Mouse (Mus musculus): ENCODE measurements around the gene Epm2aip1.
A peak's percentile ranks its signal among the peaks of the same experiment; 100 is the strongest.

Epm2aip1 gene

DNA sequence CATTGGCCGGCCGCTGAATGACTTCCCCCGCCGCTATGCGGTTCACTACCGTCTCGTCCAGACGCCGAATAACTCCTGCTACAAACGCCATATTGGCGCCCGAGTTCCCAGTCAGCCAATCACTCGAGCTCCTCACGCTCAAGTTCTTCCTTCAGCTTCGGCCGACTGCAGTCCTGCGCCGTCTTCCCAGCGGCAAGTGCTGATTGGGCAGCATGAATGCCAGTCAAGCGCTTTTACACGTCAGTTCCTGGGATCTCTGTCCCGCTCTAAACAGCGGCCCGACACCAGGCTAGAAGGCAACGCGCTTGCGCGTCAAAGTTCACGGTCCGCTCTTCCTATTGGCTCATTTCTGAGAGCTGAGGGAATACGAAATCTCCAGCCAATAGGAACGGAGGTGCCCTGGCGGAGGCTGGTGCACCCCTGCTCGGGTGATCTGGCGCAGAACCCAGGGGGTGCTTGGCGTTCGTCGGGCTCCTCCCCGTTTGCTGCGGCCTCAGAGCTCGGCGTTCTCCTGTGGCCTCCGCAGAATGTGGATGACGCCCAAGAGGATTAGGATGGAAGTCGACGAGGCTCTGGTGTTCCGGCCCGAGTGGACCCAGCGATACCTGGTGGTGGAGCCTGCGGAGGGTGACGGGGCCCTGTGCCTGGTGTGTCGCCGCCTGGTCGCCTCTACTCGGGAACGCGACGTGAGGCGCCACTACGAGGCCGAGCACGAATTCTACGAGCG is at the start of gene Epm2aip1, which contains the start of gene Mlh1:
Gene Epm2aip1 (plus strand): TSS at position 496 of the 727 bp plus-strand sequence.
Gene Mlh1 (minus strand): TSS at position 358 of the 727 bp plus-strand sequence.
- ATAC-seq (ENCODE audit: insufficient number of reproducible peaks, low FRiP score, low TSS enrichment), result peak; percentile 99

DNA sequence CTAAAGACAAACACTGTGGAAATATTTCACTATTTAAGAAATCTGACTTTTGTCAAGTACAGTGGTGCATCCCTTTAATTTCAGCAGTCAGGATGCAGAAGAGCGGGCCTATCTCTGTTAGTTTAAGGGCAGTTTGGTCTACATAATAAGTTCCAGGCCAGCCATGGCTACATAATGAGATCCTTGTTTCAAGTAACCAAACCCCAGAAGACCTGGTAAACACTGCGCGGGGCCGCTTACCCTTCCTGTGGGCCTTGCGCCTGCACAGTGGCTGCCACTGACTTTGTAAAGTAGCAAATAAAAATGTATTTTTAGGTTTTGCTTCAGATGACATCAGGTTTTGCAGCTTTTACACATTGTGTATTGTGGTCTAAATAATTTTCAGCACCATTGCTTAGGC is 48.3 kb upstream of the Epm2aip1 start:
- ATAC-seq (ENCODE audit: insufficient number of reproducible peaks, low FRiP score, low TSS enrichment), result no peak

DNA sequence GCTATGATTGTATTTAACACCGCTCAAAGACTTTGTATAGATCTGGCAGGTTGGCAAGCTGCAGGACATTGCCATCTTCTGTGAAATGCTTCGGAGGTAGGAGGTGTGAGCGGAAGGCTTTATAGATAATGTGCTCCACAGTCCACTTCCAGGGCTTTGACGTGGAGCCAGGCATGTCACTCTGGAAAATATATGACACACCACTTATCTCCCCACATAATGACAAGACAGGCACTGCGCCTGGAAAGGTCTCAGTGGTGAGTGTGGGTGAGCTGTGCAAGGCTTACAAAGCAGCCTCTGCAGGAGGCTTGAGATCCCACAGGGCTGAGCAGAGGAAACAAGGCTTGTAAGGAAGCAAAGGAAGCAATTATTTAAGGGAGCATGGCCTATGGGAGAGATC is 43.3 kb upstream of the Epm2aip1 start:
- ATAC-seq (ENCODE audit: insufficient number of reproducible peaks, low FRiP score, low TSS enrichment), result no peak

DNA sequence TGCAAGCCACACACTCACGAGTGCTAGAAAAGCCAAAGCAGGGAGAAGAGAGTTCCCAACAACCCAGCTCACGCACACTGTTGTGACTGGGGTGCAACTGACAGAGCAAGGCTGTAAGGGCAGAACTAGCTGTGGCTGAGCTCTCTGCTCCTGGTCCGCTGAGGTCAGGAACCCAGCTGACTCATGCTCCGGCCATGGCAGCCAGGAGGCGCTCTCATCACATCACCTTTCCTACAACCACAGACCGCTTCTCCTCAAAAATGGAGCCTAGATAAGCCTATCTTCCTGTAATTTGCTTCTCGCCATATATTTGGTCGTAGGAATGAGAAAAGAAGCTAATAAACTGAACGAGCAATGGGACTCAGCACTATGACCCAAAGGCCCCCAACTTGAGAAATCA is 37.0 kb upstream of the Epm2aip1 start:
- ATAC-seq (ENCODE audit: insufficient number of reproducible peaks, low FRiP score, low TSS enrichment), result no peak

DNA sequence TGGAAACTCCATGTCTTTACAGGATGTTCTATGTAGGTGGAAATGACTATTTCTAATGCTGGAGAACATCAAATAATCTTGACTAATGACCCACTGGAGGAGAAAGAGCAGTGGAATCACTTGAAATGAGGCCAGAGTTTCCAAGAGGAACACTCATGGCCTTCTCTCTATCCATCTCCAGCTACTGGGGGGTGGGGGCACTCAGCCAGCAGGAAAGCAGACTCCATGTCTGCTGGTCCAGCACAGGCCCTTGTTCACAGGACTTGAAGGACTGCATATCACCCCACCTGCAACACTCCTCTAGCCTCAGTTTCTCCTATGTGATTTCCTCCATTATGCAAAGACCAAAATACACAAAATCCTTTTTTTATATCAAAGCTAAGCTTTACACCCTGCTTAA is 34.0 kb upstream of the Epm2aip1 start:
- no peak for ATAC-seq (ENCODE audit: insufficient number of reproducible peaks, low FRiP score, low TSS enrichment)

DNA sequence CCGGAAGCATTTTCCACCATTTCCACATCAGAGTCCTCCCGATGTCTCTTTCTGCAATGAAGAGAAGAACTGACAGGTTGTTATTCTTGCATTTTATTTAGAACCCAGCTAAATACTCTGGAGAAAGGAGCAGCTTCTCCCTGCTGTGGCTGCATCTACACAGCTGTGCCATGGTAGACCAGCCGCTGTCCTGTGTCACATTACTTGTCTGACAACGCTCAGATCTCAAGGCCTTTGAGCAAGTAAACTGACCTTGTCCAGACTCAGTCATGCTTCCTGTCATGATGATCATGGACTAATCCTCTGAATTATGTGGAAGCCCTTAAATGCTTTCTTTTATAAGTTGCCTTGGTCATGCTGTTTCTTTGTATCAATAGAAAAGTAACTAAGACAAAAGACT is 31.9 kb upstream of the Epm2aip1 start:
- no peak for ATAC-seq (ENCODE audit: insufficient number of reproducible peaks, low FRiP score, low TSS enrichment)

DNA sequence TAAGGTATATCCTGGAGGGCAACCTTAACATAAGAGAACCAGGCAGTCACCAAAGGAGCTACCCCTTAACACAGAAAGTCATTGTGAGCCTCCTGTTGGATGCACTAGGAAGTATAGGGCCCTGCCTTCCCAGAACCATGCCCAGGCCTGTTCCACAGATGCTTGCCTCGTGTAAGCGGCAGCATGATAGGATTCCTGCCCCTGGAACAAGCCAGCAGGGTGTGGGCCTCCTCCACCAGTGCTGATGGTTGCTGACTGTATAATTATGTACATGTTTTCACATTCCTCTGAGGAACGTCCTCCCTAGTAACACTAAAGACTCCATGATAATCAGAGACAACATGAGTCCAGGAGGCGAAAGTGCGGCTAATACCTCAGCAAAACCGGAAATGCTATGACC is 28.3 kb upstream of the Epm2aip1 start:
- ATAC-seq (ENCODE audit: insufficient number of reproducible peaks, low FRiP score, low TSS enrichment), result no peak

DNA sequence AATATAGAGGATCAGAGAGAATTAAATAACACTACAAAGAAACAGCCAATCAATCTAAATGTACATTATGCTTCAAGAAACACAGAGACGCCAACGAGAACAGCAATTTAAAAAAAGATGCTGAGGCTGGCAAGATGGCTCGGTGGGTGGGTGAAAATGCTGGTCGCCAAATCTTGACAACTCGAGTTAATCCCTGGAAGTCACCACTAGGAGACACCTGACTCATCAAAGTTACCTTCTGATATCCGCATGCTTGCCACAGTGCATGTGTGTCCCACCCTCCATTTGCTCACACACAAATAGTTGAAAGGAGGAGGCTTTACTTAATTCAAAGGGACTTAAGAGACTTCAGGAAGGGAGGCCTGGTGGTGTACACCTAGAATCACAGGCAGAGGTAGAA is 26.2 kb upstream of the Epm2aip1 start:
- ATAC-seq (ENCODE audit: insufficient number of reproducible peaks, low FRiP score, low TSS enrichment), result no peak

DNA sequence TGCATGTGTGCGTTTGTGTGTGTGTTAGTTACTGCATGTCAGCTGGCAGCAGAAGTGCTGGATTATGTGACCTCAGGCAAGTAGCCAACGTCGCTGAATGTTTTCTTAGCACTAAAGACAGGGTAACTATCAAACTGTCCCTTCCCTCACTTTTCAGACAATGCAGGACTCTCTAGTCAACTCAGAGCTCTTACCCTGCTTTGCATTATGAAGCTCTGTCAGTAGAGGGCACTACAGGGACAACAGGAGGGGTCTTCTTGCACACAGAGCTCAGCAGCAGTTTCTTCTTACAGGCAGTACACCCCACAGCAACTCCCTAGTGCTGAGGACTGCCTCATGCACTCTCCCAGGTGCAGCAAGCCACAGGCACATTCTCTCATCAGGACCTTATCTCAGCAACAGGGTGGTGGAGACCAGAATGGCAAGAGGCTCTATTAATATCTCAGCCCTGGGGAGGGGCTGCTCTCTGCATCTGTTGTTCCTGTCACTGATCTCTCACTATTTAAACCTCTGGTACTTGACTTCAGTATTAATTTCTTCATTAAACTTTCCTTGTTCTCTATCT is 24.0 kb upstream of the Epm2aip1 start:
- ATAC-seq (ENCODE audit: insufficient number of reproducible peaks, low FRiP score, low TSS enrichment), result no peak

DNA sequence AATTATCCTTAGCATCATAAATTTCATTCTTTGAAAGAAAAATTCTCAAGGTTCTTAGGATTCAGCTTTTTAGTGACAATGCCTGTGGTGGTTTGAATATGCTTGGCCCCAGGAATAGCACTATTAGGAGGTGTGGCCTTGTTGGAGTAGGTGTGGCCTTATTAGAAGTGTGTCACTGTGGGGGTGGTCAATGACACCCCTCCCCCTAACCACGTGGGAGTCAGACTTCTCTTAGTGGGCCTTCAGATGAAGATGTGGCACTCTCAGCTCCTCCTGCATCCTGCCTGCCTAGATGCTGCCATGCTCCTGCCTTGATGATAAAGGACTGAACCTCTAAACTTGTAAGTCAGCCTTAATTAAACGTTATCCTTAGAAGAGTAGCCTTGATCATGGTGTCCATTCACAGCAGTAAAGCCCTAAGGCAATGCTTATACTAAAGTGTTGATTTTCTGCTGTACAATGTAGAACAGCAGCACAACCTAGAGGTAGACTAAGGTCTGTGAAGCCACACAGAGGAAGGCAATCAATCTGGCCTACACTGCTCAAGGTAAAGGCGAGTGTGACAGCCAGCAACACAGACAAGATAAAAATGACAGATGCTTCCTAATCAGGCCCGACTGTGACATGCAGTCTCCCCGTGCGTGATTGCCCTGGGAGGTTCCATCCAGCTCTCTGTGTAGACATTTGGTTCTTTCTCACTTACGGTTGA is 19.4 kb upstream of the Epm2aip1 start:
- no peak for ATAC-seq (ENCODE audit: insufficient number of reproducible peaks, low FRiP score, low TSS enrichment)

DNA sequence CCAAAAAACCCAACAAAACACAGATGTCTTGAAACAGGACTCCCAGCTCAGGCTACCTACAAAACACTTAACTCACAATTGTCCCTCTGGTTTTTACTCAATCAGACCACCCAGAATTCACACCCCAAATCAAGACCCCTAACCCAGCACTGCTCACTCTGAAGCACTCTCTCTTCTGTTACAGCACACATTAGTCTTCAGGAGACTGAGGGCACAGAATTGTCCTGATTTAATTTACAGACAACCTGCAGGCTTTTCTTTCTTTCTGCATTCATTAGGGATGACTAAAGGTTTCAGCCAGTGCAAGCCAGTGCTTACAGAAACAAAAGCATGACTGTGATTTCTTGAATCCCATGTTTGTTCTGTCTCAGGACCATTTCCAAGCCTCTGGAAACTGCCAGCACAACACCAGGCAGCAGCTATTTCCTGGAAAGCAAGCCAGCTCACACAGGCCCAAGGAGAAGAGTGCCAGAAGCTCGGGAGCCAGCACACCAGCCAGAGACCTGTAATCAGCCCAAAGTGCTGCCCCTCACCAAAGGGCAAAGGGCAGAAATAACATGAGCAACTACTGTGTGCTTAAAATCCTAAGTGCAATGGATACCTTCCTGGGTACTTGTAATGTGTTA is 11.3 kb upstream of the Epm2aip1 start:
- no peak for ATAC-seq (ENCODE audit: insufficient number of reproducible peaks, low FRiP score, low TSS enrichment)

DNA sequence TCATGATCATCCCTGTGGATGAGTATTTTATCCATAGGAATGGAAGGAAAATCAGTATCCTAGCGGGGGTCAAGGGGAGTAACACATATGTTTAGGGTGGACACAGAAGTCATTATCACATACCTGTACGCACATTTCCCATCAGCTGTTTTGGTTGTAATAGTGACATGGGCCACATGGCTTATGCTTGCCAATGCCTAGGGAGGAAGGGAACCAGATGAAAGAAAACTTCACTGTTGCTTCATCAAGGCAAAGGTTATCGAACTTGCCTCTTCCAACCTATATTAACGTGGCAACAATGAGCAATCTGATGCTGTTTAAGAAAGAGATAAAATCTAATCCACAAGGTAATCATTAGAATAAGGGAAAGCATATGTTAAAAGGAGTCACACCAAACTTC is 10.4 kb upstream of the Epm2aip1 start:
- no peak for ATAC-seq (ENCODE audit: insufficient number of reproducible peaks, low FRiP score, low TSS enrichment)

DNA sequence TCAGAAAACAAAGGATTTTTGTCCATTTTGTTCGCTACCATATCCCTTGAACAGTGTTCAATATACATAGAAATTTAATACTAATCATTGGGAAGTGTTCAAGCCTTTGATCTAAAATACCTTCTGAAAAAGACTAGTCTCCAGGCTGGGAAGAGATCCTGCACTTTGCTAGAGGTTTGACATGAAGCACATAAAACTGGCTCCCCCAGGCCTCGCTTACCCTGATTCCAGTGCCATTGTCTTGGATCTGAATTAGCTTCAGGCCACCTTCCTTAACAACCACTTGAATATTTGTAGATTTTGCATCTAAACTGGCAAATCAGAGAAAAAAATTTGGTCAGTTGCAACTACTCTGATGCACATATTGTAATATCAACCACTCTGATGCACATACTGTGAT is 3.7 kb upstream of the Epm2aip1 start:
- no peak for ATAC-seq (ENCODE audit: insufficient number of reproducible peaks, low FRiP score, low TSS enrichment)

DNA sequence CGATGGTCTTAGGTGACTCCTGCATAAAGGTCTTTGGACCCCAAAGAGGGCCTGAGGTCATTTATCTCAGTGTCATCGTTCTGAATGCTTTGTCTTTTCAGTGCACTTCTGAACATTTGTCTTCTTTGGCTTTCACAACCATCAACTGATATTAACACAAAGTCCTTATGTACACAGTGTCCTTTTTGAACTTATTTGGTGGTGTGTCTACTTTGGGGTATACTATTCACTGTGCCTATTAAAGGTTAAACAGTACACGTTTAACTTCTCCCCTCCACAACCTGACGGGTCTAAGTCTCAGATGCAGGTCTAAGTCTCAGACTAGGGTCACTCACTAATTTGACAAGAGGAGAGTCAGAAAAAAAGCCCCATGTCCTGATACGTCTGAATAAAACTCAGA is 1.1 kb upstream of the Epm2aip1 start:
- ATAC-seq (ENCODE audit: insufficient number of reproducible peaks, low FRiP score, low TSS enrichment), result no peak

DNA sequence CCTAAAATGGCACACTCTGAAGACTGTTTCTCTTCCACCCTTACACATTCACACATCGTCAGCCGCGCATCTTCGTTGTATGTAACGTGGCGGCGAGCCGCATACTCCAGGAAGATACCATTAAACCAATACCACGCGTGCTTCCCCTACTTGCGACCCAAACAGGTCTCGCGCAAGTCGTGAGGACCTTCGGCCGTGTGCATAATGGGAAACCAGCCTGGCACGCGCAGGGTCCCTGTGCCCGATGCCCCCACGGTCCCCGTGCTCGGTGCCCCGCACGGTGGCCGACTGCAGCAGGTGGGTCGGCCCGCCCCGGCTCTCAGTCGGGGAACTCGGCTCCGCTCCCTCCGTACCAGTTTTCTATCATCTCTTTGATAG is 684 bp upstream of the Epm2aip1 start:
- peak; percentile 42; the same call in 1 of the 2 replicates for ATAC-seq (ENCODE audit: insufficient number of reproducible peaks, low FRiP score, low TSS enrichment)

DNA sequence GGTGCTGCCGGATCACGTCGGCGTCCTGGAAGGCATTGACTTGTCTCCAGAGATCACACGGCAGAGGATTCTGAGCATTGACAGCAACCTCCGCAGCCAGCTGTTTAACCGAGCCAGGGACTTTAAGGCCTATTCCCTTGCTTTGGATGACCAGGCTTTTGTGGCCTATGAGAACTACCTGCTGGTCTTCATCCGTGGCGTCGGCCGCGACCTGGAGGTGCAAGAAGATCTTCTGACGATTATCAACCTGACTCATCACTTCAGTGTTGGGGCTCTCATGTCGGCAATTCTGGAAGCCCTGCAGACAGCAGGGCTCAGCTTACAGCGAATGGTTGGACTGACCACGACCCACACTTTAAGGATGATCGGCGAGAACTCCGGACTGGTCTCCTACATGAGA is 627 bp downstream of the Epm2aip1 start:
- no peak for ATAC-seq (ENCODE audit: insufficient number of reproducible peaks, low FRiP score, low TSS enrichment)

DNA sequence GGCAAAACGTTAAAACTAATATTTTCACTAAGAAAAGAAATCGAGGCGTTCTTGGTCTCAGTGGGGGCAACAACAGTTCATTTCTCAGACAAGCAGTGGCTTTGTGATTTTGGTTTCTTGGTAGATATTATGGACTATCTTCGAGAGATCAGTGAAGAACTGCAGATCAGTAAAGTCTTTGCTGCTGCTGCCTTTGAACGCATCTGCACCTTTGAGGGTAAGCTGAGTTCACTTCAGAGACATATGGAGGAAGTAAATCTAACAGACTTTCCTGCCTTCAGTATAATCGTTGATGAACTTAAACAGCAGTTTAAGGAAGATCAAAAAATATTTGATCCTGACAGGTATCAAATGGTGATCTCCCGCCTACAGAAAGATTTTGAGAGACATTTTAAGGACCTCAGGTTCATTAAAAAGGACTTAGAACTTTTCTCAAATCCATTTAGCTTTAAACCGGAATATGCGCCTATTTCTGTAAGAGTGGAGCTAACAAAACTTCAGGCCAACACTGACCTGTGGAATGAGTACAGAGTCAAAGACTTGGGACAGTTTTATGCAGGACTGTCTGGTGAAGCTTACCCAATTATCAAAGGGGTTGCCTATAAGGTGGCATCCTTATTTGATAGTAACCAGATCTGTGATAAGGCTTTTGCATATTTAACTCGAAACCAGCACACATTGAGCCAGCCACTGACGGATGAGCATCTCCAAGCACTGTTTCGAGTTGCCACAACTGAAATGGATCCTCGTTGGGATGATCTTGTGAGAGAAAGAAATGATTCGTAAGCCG is 1.5 kb downstream of the Epm2aip1 start:
- ATAC-seq (ENCODE audit: insufficient number of reproducible peaks, low FRiP score, low TSS enrichment), result no peak

DNA sequence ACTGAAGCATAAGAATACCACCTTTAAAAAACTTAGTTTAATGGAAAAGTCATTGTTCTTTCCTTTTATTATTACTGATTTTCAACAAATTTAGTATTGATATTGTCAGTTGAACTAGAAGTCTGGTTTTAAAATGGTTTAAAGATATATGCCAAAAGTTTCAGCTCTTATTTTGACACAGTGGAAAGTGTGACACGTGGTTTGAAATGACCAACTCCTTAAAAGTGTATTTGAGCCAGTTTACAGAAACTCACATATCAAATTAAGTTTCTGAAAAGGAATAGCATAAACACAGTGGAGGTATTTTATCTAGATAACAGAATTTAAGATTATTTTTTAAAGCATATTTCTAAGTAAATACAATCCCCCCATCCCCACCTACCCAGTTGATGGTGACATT is 2.2 kb downstream of the Epm2aip1 start:
- no peak for ATAC-seq (ENCODE audit: insufficient number of reproducible peaks, low FRiP score, low TSS enrichment)

DNA sequence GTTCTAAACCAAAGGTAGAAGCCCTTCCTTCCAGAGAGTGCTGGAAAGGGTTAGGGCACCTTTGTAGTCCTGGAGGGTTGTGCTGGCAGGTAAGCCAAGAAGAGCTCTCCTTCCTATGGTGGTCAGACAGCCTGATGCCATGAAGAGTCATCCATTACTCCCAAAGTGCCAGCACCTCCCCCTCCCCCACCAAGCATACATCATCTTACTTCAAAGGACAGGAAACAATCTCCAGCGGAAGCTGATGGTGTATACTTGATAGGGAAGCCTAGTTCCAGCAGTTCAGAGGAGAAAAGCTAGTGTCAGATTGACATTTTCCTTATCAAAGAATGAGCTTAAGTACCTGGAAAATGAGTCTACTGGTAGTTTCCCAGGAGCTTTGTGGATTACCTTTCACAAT is 3.4 kb downstream of the Epm2aip1 start:
- no peak for ATAC-seq (ENCODE audit: insufficient number of reproducible peaks, low FRiP score, low TSS enrichment)

DNA sequence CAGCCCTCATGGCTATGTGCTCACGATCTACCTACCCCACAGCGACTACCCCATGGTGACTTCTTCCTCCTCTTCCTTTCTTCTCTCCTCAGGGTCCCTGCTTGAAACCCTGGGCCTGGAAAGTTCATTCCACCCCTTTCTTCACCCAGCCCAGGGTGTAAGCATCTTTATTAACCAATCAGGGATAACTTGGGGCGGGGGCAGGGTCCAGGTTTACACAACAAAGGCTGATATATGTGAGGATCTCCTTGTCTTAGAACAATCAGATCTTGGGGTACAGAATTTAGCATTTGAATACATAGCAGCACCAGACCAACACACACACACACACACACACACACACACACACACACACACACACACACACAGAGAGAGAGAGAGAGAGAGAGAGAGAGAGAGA is 13.3 kb downstream of the Epm2aip1 start:
- no peak for ATAC-seq (ENCODE audit: insufficient number of reproducible peaks, low FRiP score, low TSS enrichment)

DNA sequence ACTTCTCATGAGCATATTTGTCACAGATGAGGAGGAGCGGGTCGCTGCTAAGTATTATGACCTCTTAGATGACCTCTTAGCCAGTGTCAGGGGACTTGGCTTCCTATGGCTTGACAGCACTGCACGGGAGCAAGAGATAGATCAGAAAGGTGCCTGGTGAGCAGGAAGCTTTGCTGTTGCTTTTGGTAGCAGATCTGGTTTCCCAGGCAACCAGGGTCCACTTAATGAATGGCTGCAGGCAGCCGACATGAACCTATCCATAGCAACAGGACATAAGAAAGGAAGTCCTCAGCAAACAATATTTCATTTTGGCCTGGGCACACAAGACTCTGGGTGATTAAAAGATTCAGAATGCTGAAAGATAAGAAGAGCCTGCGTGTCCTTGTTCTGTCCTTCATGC is 13.9 kb downstream of the Epm2aip1 start:
- ATAC-seq (ENCODE audit: insufficient number of reproducible peaks, low FRiP score, low TSS enrichment), result no peak
